In genomic region chr14:27237522-27238187, GRCm38 (mm10) we compare ENCODE assay signal across 8 mouse cellular contexts.
DNase-seq lines count a peak whose midpoint lies in the region; ATAC-seq and TF ChIP-seq lines count a peak whose summit lies in the region.

No protein-coding gene starts in this region.

- no peaks in the 10 kb centered on the region for H3K27me3 ChIP-seq in embryonic facial prominence, embryonic 15.5 days
- no peaks in the 10 kb centered on the region for H3K27me3 ChIP-seq in intestine, embryonic 15.5 days (replicated peaks)
- H3K27me3 ChIP-seq in liver, embryonic 15.5 days: no peaks in the 10 kb centered on the region

- ATAC-seq in embryonic facial prominence, embryonic 15.5 days (ENCODE audit: insufficient number of reproducible peaks, low FRiP score, low TSS enrichment, low read depth): no peak
- ATAC-seq in intestine, embryonic 15.5 days: peak; percentile 80
- 0 out of 2 replicates have a peak, but pooled peaks have one; percentile 22 for ATAC-seq in liver, embryonic 15.5 days (ENCODE audit: insufficient read depth)

- no peak overlapping the region for H3K9ac ChIP-seq in embryonic facial prominence, embryonic 15.5 days
- no peak overlapping the region for H3K9ac ChIP-seq in intestine, embryonic 15.5 days
- no peak overlapping the region for H3K9ac ChIP-seq in liver, embryonic 15.5 days

- peaks cover 14% of the 10 kb centered on the region for H3K4me1 ChIP-seq in embryonic facial prominence, embryonic 15.5 days
- H3K4me1 ChIP-seq in intestine, embryonic 15.5 days (replicated peaks): peaks cover 16% of the 10 kb centered on the region
- H3K4me1 ChIP-seq in liver, embryonic 15.5 days (replicated peaks): no peaks in the 10 kb centered on the region

- WGBS in embryonic facial prominence, embryonic 15.5 days: 28% methylated on average over 12 of the region's 12 CpGs
- WGBS in intestine, embryonic 15.5 days: 35% methylated on average over 12 of the region's 12 CpGs
- 20% methylated on average over 12 of the region's 12 CpGs for WGBS in liver, embryonic 15.5 days (ENCODE audit: insufficient replicate concordance)

- no peak for TF ChIP-seq CTCF in left cerebral cortex, adult 2 months (IDR thresholded peaks at IDR 0.05)

- intact Hi-C loops in left cerebral cortex, adult 2 months (cut with DNase I): no loop called here

- H3K36me3 ChIP-seq in embryonic facial prominence, embryonic 15.5 days: no peaks in the 10 kb centered on the region
- no peaks in the 10 kb centered on the region for H3K36me3 ChIP-seq in intestine, embryonic 15.5 days
- no peaks in the 10 kb centered on the region for H3K36me3 ChIP-seq in liver, embryonic 15.5 days (replicated peaks)

- H3K9me3 ChIP-seq in embryonic facial prominence, embryonic 15.5 days (replicated peaks): no peaks in the 10 kb centered on the region
- no peaks in the 10 kb centered on the region for H3K9me3 ChIP-seq in intestine, embryonic 15.5 days
- no peaks in the 10 kb centered on the region for H3K9me3 ChIP-seq in liver, embryonic 15.5 days (replicated peaks)

- 0 out of 2 replicates have a peak overlapping the region, but pooled peaks have one; percentile 7 for H3K4me3 ChIP-seq in embryonic facial prominence, embryonic 15.5 days (replicated peaks)
- H3K4me3 ChIP-seq in intestine, embryonic 15.5 days (replicated peaks): peak overlapping the region; percentile 6; the same call in 1 of the 2 replicates
- H3K4me3 ChIP-seq in liver, embryonic 15.5 days (replicated peaks): no peak overlapping the region
- H3K4me3 ChIP-seq in left cerebral cortex, adult 2 months: no peak overlapping the region

- H3K4me2 ChIP-seq in embryonic facial prominence, embryonic 15.5 days (replicated peaks): peak overlapping the region; percentile 29
- H3K4me2 ChIP-seq in intestine, embryonic 15.5 days (replicated peaks): peak overlapping the region; percentile 50
- H3K4me2 ChIP-seq in liver, embryonic 15.5 days: peak overlapping the region; percentile 34

- peak; percentile 13 for DNase-seq in 416B (ENCODE audit: low read depth)
- peak; percentile 27 for DNase-seq in adrenal gland, postnatal 25 days
- peak; percentile 25 for DNase-seq in skeletal muscle tissue, adult 2 months (ENCODE audit: low read depth, low spot score)
- no peak for DNase-seq in ovary, postnatal 14 days (ENCODE audit: low spot score)
- no peak for DNase-seq in left cerebral cortex, adult 2 months (ENCODE audit: extremely low spot score in 1 of 2, low spot score in 2 of 2)

- H3K27ac ChIP-seq in embryonic facial prominence, embryonic 15.5 days (replicated peaks): peak overlapping the region; percentile 22; the same call in 1 of the 2 replicates
- H3K27ac ChIP-seq in intestine, embryonic 15.5 days: peak overlapping the region; percentile 34; the same call in 1 of the 2 replicates
- no peak overlapping the region for H3K27ac ChIP-seq in liver, embryonic 15.5 days (replicated peaks)
- no peak overlapping the region for H3K27ac ChIP-seq in left cerebral cortex, adult 2 months

Comparison
In these comparisons a context has a peak if more than half of its experiments do, and no peak if none do; other contexts are left out.
1. DNase-seq: peak in 416B (single experiment), adrenal gland, postnatal 25 days (single experiment) and skeletal muscle tissue, adult 2 months (single experiment); none in ovary, postnatal 14 days (single experiment) and left cerebral cortex, adult 2 months (0 of 2).
2. H3K27ac ChIP-seq: peak in embryonic facial prominence, embryonic 15.5 days (single experiment) and intestine, embryonic 15.5 days (single experiment); none in liver, embryonic 15.5 days (single experiment) and left cerebral cortex, adult 2 months (single experiment).
3. H3K4me3 ChIP-seq: peak in embryonic facial prominence, embryonic 15.5 days (single experiment) and intestine, embryonic 15.5 days (single experiment); none in liver, embryonic 15.5 days (single experiment) and left cerebral cortex, adult 2 months (single experiment).
4. Peak in every context shown above with its lines, with median percentiles within 50 percentile points of each other: H3K4me2 ChIP-seq.